Comparison of ENCODE assay signal across 8 mouse cellular contexts in genomic region chr7:141464603-141465201, GRCm38 (mm10). TPM values are rescaled to one million over a fixed set of nuclear protein-coding genes. Genes with fewer than 3 reads are reported as not detected.
DNase-seq lines count a peak whose midpoint lies in the region; ATAC-seq and TF ChIP-seq lines count a peak whose summit lies in the region.

No protein-coding gene starts in this region.

- TF ChIP-seq CTCF in layer of hippocampus, adult 2 months (conservative IDR thresholded peaks at IDR 0.05): no peak
- TF ChIP-seq CTCF in liver, embryonic 14.5 days (IDR thresholded peaks at IDR 0.05; ENCODE audit: low read depth): no peak

- peak overlapping the region; percentile 59 for H3K4me2 ChIP-seq in embryonic facial prominence, embryonic 13.5 days
- peak overlapping the region; percentile 40 for H3K4me2 ChIP-seq in hindbrain, embryonic 15.5 days
- peak overlapping the region; percentile 25 for H3K4me2 ChIP-seq in liver, embryonic 14.5 days (ENCODE audit: low read depth)
- peak overlapping the region; percentile 31 for H3K4me2 ChIP-seq in neural tube, embryonic 13.5 days

- no peak for ATAC-seq in embryonic facial prominence, embryonic 13.5 days (ENCODE audit: insufficient number of reproducible peaks, insufficient read depth, low FRiP score, low TSS enrichment, low read depth)
- ATAC-seq in hindbrain, embryonic 15.5 days (ENCODE audit: low FRiP score, low read depth): no peak
- no peak for ATAC-seq in liver, embryonic 14.5 days (ENCODE audit: insufficient read depth)
- no peak for ATAC-seq in neural tube, embryonic 13.5 days (ENCODE audit: low read depth)

- no peaks in the 10 kb centered on the region for H3K9me3 ChIP-seq in embryonic facial prominence, embryonic 13.5 days
- no peaks in the 10 kb centered on the region for H3K9me3 ChIP-seq in hindbrain, embryonic 15.5 days
- no peaks in the 10 kb centered on the region for H3K9me3 ChIP-seq in liver, embryonic 14.5 days (ENCODE audit: control insufficient read depth, low read length)
- no peaks in the 10 kb centered on the region for H3K9me3 ChIP-seq in neural tube, embryonic 13.5 days

- peaks cover 70% of the 10 kb centered on the region for H3K27me3 ChIP-seq in embryonic facial prominence, embryonic 13.5 days
- H3K27me3 ChIP-seq in hindbrain, embryonic 15.5 days: peaks cover 69% of the 10 kb centered on the region
- peaks cover 63% of the 10 kb centered on the region for H3K27me3 ChIP-seq in liver, embryonic 14.5 days (ENCODE audit: control insufficient read depth, insufficient read depth, low read length)
- peaks cover 74% of the 10 kb centered on the region for H3K27me3 ChIP-seq in neural tube, embryonic 13.5 days

- peaks cover 7% of the 10 kb centered on the region for H3K36me3 ChIP-seq in embryonic facial prominence, embryonic 13.5 days
- H3K36me3 ChIP-seq in hindbrain, embryonic 15.5 days: no peaks in the 10 kb centered on the region; the same call in 1 of the 2 replicates
- H3K36me3 ChIP-seq in liver, embryonic 14.5 days (replicated peaks; ENCODE audit: control insufficient read depth, insufficient read depth, low read depth): no peaks in the 10 kb centered on the region
- peaks cover 10% of the 10 kb centered on the region for H3K36me3 ChIP-seq in neural tube, embryonic 13.5 days

- TF ChIP-seq EP300 in liver, embryonic 14.5 days (IDR thresholded peaks at IDR 0.05; ENCODE audit: low read depth): no peak

- no peak for DNase-seq in layer of hippocampus, adult 2 months (ENCODE audit: low spot score in 2 of 2)
- DNase-seq in layer of hippocampus, postnatal 25 days (ENCODE audit: extremely low spot score in 1 of 2, low spot score in 1 of 2): no peak
- DNase-seq in liver, embryonic 14.5 days (ENCODE audit: low read depth in 3 of 3, low spot score in 3 of 3): no peak
- no peak for DNase-seq in adipocyte (ENCODE audit: low spot score)
- no peak for DNase-seq in spleen, postnatal 36 days (ENCODE audit: low spot score in 2 of 2)

- peak overlapping the region; percentile 61 for H3K9ac ChIP-seq in embryonic facial prominence, embryonic 13.5 days
- H3K9ac ChIP-seq in hindbrain, embryonic 15.5 days: no peak overlapping the region
- H3K9ac ChIP-seq in liver, embryonic 14.5 days (replicated peaks): no peak overlapping the region
- peak overlapping the region; percentile 4; the same call in 1 of the 2 replicates for H3K9ac ChIP-seq in neural tube, embryonic 13.5 days

- H3K4me3 ChIP-seq in layer of hippocampus, adult 2 months: peak overlapping the region; percentile 10; the same call in 1 of the 2 replicates
- peak overlapping the region; percentile 31 for H3K4me3 ChIP-seq in embryonic facial prominence, embryonic 13.5 days
- H3K4me3 ChIP-seq in hindbrain, embryonic 15.5 days: peak overlapping the region; percentile 10; the same call in 1 of the 2 replicates
- no peak overlapping the region; a peak in 1 of 4 replicates for H3K4me3 ChIP-seq in liver, embryonic 14.5 days (ENCODE audit: insufficient read depth in 1 of 2, low read depth in 2 of 2, low read length in 2 of 2)
- H3K4me3 ChIP-seq in neural tube, embryonic 13.5 days: peak overlapping the region; percentile 8

- peak overlapping the region; percentile 46 for H3K27ac ChIP-seq in layer of hippocampus, adult 2 months
- no peak overlapping the region for H3K27ac ChIP-seq in embryonic facial prominence, embryonic 13.5 days
- no peak overlapping the region for H3K27ac ChIP-seq in hindbrain, embryonic 15.5 days (replicated peaks)
- H3K27ac ChIP-seq in liver, embryonic 14.5 days: no peak overlapping the region
- H3K27ac ChIP-seq in neural tube, embryonic 13.5 days (replicated peaks): no peak overlapping the region

- 3% methylated on average over 38 of the region's 38 CpGs for WGBS in embryonic facial prominence, embryonic 13.5 days
- 4% methylated on average over 38 of the region's 38 CpGs for WGBS in hindbrain, embryonic 15.5 days
- 12% methylated on average over 38 of the region's 38 CpGs for WGBS in liver, embryonic 14.5 days (ENCODE audit: insufficient replicate concordance)
- WGBS in neural tube, embryonic 13.5 days: 2% methylated on average over 38 of the region's 38 CpGs

- peaks cover 64% of the 10 kb centered on the region for H3K4me1 ChIP-seq in embryonic facial prominence, embryonic 13.5 days
- H3K4me1 ChIP-seq in hindbrain, embryonic 15.5 days (replicated peaks): peaks cover 48% of the 10 kb centered on the region
- peaks cover 17 to 24% of the 10 kb centered on the region in 2 experiments for H3K4me1 ChIP-seq in liver, embryonic 14.5 days (replicated peaks; ENCODE audit: control insufficient read depth in 2 of 2, insufficient read depth in 2 of 2, low read length in 1 of 2)
- peaks cover 48% of the 10 kb centered on the region for H3K4me1 ChIP-seq in neural tube, embryonic 13.5 days (replicated peaks)

RNA-seq across cellular contexts. Expression of gene Cd151, which starts 2.5 kb away (rescaled TPM):
- total RNA-seq in layer of hippocampus, adult 2 months (2021): 10 to 100 TPM; 23.4 to 25.1 TPM
- 10 to 100 TPM; 25.7 TPM for total RNA-seq in layer of hippocampus, postnatal 25 days (2021)
- polyA plus RNA-seq in embryonic facial prominence, embryonic 13.5 days (2015; fragmentation: Nextera tagmentation; extraction: Ambion mirVana): 16.5 and 16.6 TPM in 2 replicates
- polyA plus RNA-seq in hindbrain, embryonic 15.5 days (2015; fragmentation: Nextera tagmentation; extraction: Ambion mirVana): 20.6 and 20.7 TPM in 2 replicates
- 20.0 and 22.0 TPM in 2 replicates for polyA plus RNA-seq in liver, embryonic 14.5 days (2012; rRNA removed)
- 12.8 and 13.8 TPM in 2 replicates for polyA plus RNA-seq in liver, embryonic 14.5 days (2014; fragmentation: Nextera tagmentation; extraction: Ambion mirVana)
- 19.1 and 22.7 TPM in 2 replicates for polyA plus RNA-seq in neural tube, embryonic 13.5 days (2015; fragmentation: Nextera tagmentation; extraction: Ambion mirVana)

RNA-seq across cellular contexts. Expression of gene Cracr2b, which starts 3.8 kb away (rescaled TPM):
- 1 to 10 TPM; 4.1 to 6.7 TPM for total RNA-seq in layer of hippocampus, adult 2 months (2021)
- 1 to 10 TPM; 2.1 to 4.2 TPM for total RNA-seq in layer of hippocampus, postnatal 25 days (2021)
- polyA plus RNA-seq in embryonic facial prominence, embryonic 13.5 days (2015; fragmentation: Nextera tagmentation; extraction: Ambion mirVana): 11.5 and 12.7 TPM in 2 replicates
- 7.1 and 9.5 TPM in 2 replicates for polyA plus RNA-seq in hindbrain, embryonic 15.5 days (2015; fragmentation: Nextera tagmentation; extraction: Ambion mirVana)
- 1.3 and 2.6 TPM in 2 replicates for polyA plus RNA-seq in liver, embryonic 14.5 days (2012; rRNA removed)
- polyA plus RNA-seq in liver, embryonic 14.5 days (2014; fragmentation: Nextera tagmentation; extraction: Ambion mirVana): 0.89 and 1.9 TPM in 2 replicates
- polyA plus RNA-seq in neural tube, embryonic 13.5 days (2015; fragmentation: Nextera tagmentation; extraction: Ambion mirVana): 5.3 and 9.8 TPM in 2 replicates

RNA-seq across cellular contexts. Expression of gene Pnpla2, which starts 9.7 kb away (rescaled TPM):
- total RNA-seq in layer of hippocampus, adult 2 months (2021): 10 to 100 TPM; 25.1 to 28.3 TPM
- 10 to 100 TPM; 23.2 to 30.4 TPM for total RNA-seq in layer of hippocampus, postnatal 25 days (2021)
- polyA plus RNA-seq in embryonic facial prominence, embryonic 13.5 days (2015; fragmentation: Nextera tagmentation; extraction: Ambion mirVana): 13.4 and 13.5 TPM in 2 replicates
- 19.7 and 19.8 TPM in 2 replicates for polyA plus RNA-seq in hindbrain, embryonic 15.5 days (2015; fragmentation: Nextera tagmentation; extraction: Ambion mirVana)
- polyA plus RNA-seq in liver, embryonic 14.5 days (2012; rRNA removed): 6.7 TPM in 2 replicates
- 9.0 and 9.4 TPM in 2 replicates for polyA plus RNA-seq in liver, embryonic 14.5 days (2014; fragmentation: Nextera tagmentation; extraction: Ambion mirVana)
- polyA plus RNA-seq in neural tube, embryonic 13.5 days (2015; fragmentation: Nextera tagmentation; extraction: Ambion mirVana): 17.1 and 17.6 TPM in 2 replicates

RNA-seq across cellular contexts. Expression of gene Polr2l, which starts 10.2 kb away (rescaled TPM):
- 10 to 100 TPM; 38.7 TPM for total RNA-seq in layer of hippocampus, adult 2 months (2021)
- total RNA-seq in layer of hippocampus, postnatal 25 days (2021): 10 to 100 TPM; 40.9 to 47.2 TPM
- 64.5 and 70.3 TPM in 2 replicates for polyA plus RNA-seq in embryonic facial prominence, embryonic 13.5 days (2015; fragmentation: Nextera tagmentation; extraction: Ambion mirVana)
- polyA plus RNA-seq in hindbrain, embryonic 15.5 days (2015; fragmentation: Nextera tagmentation; extraction: Ambion mirVana): 85.9 and 86.2 TPM in 2 replicates
- polyA plus RNA-seq in liver, embryonic 14.5 days (2012; rRNA removed): 10.9 and 24.6 TPM in 2 replicates
- polyA plus RNA-seq in liver, embryonic 14.5 days (2014; fragmentation: Nextera tagmentation; extraction: Ambion mirVana): 52.4 and 54.7 TPM in 2 replicates
- polyA plus RNA-seq in neural tube, embryonic 13.5 days (2015; fragmentation: Nextera tagmentation; extraction: Ambion mirVana): 79.3 and 85.0 TPM in 2 replicates

RNA-seq across cellular contexts. Expression of gene Tspan4, which starts 10.3 kb away (rescaled TPM):
- total RNA-seq in layer of hippocampus, adult 2 months (2021): 10 to 100 TPM; 13.6 to 13.7 TPM
- 10 to 100 TPM; 12.2 to 14.3 TPM for total RNA-seq in layer of hippocampus, postnatal 25 days (2021)
- polyA plus RNA-seq in embryonic facial prominence, embryonic 13.5 days (2015; fragmentation: Nextera tagmentation; extraction: Ambion mirVana): 46.4 and 55.6 TPM in 2 replicates
- 63.2 and 66.7 TPM in 2 replicates for polyA plus RNA-seq in hindbrain, embryonic 15.5 days (2015; fragmentation: Nextera tagmentation; extraction: Ambion mirVana)
- 32.1 and 37.4 TPM in 2 replicates for polyA plus RNA-seq in liver, embryonic 14.5 days (2012; rRNA removed)
- 42.1 and 43.0 TPM in 2 replicates for polyA plus RNA-seq in liver, embryonic 14.5 days (2014; fragmentation: Nextera tagmentation; extraction: Ambion mirVana)
- 54.3 and 57.1 TPM in 2 replicates for polyA plus RNA-seq in neural tube, embryonic 13.5 days (2015; fragmentation: Nextera tagmentation; extraction: Ambion mirVana)

Comparison
In these comparisons a context has a peak if more than half of its experiments do, and no peak if none do; other contexts are left out.
1. H3K4me3 ChIP-seq: peak in layer of hippocampus, adult 2 months (single experiment), embryonic facial prominence, embryonic 13.5 days (single experiment), hindbrain, embryonic 15.5 days (single experiment) and neural tube, embryonic 13.5 days (single experiment); none in liver, embryonic 14.5 days (0 of 2).
2. H3K9ac ChIP-seq: peak in embryonic facial prominence, embryonic 13.5 days (single experiment) and neural tube, embryonic 13.5 days (single experiment); none in hindbrain, embryonic 15.5 days (single experiment) and liver, embryonic 14.5 days (single experiment).
3. Peak in every context shown above with its lines, with median percentiles within 50 percentile points of each other: H3K4me2 ChIP-seq.